Mouse (Mus musculus) ES-Bruce4 (cell line): ENCODE results near the gene Lrrc56.

Source experiments
- CTCF ChIP-seq: IDR thresholded peaks from one replicate; pipeline ENCODE4 v1.8.1; 2011; ENCODE audit warnings: low read depth, low read length
- POLR2A ChIP-seq: IDR thresholded peaks from one replicate; pipeline ENCODE4 v1.8.1; 2011; ENCODE audit warnings: low read length; ENCODE audit not compliant: insufficient read depth

DNA sequence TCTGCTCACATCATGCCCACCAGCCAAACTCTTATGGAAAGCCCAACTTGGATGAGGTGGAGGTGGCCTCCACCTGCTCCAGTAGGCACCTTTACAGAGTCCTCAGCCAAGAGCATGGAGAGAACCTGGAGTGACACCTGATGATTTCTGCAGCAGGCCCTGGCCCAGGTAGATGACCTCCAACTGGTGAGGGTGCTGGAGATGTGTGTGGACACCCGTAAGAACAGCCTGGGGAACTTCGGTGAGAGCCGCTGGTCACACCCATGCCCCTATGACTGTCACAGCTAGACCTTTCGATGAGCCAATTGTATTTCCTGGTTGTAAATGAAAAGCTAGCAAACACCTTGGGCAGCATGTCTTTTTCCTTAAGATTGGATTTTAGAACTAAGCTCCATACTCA is 4.2 kb downstream of the Lrrc56 start:
- TF ChIP-seq CTCF: no peak
- TF ChIP-seq POLR2A: no peak
